Mouse (Mus musculus) cerebellum, adult 9-10 months (tissue): ENCODE results near the gene Psmd10.
A peak's percentile ranks its signal among the peaks of the same experiment; 100 is the strongest.

Experiments
- DNase-seq: peaks from one replicate; pipeline ENCODE4 v3.0.0; 2022

Gene Psmd10

GRCm38 (mm10) chrX:140956272-140956940, at the start of gene Psmd10, which contains the start of gene Atg4a:
TSS of gene Psmd10 (minus strand) at chrX:140956728.
TSS of gene Atg4a (plus strand) at chrX:140956907.
- peak; percentile 96 for DNase-seq

- DNase-seq: no peak
Measured at GRCm38 (mm10) chrX:140998885-140999284, 42.4 kb upstream of the Psmd10 start.

- no peak for DNase-seq
Measured at GRCm38 (mm10) chrX:140997912-140998545, 41.5 kb upstream of the Psmd10 start.

- DNase-seq: no peak
Measured at GRCm38 (mm10) chrX:140996909-140997516, 40.5 kb upstream of the Psmd10 start.

- DNase-seq: no peak
Measured at GRCm38 (mm10) chrX:140985256-140985655, 28.7 kb upstream of the Psmd10 start.

GRCm38 (mm10) chrX:140984795-140985194, 28.3 kb upstream of the Psmd10 start:
- no peak for DNase-seq

- DNase-seq: no peak
Measured at GRCm38 (mm10) chrX:140983206-140983960, 26.9 kb upstream of the Psmd10 start.

GRCm38 (mm10) chrX:140980163-140980562, 23.6 kb upstream of the Psmd10 start:
- DNase-seq: no peak

- DNase-seq: no peak
Measured at GRCm38 (mm10) chrX:140979546-140979945, 23.0 kb upstream of the Psmd10 start.

- no peak for DNase-seq
Measured at GRCm38 (mm10) chrX:140978943-140979342, 22.4 kb upstream of the Psmd10 start.

- DNase-seq: no peak
Measured at GRCm38 (mm10) chrX:140956959-140957358, 431 bp upstream of the Psmd10 start.

GRCm38 (mm10) chrX:140953618-140954017, 2.9 kb downstream of the Psmd10 start:
- DNase-seq: no peak

- no peak for DNase-seq
Measured at GRCm38 (mm10) chrX:140936271-140936670, 20.3 kb downstream of the Psmd10 start.

GRCm38 (mm10) chrX:140933263-140933662, 23.3 kb downstream of the Psmd10 start:
- no peak for DNase-seq

GRCm38 (mm10) chrX:140932066-140932465, 24.5 kb downstream of the Psmd10 start:
- DNase-seq: no peak

GRCm38 (mm10) chrX:140921321-140921720, 35.2 kb downstream of the Psmd10 start:
- no peak for DNase-seq

- DNase-seq: no peak
Measured at GRCm38 (mm10) chrX:140907360-140907759, 49.2 kb downstream of the Psmd10 start, which contains the start of gene Vsig1. TSS of gene Vsig1 (plus strand) at chrX:140907608.

GRCm38 (mm10) chrX:140903487-140903886, 53.0 kb downstream of the Psmd10 start:
- DNase-seq: no peak
